Mouse (Mus musculus): ENCODE results near the gene Psmb2. TPM values are rescaled to one million over a fixed set of nuclear protein-coding genes. Genes with fewer than 3 reads are reported as not detected.
A peak's percentile ranks its signal among the peaks of the same experiment; 100 is the strongest.

Psmb2 gene
- total and polyA plus RNA-seq, 3 experiments, result 225 to 447 (median 395) TPM

DNA sequence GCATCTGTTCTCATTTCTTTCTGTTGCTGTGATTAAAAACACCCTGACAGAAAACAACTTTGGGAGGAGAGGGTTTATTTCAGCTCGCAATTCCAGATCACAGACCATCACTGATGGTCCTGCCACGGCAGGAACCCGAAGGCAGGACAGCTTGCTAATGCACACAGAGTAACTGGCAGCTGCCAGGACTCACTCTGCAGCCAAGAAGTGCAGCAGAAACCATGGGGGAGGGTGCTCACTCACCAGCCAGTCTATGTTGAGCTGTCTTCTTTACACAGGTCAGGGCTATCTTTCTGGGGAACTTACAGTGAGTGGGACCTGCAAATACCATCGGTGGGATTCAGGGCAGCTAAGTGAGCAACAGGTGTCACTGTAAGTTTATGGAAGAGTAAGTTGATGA lies 40.0 kb upstream of the Psmb2 start:
- TF ChIP-seq UBTF (IDR thresholded peaks at IDR 0.05; ENCODE audit: low read depth, low read length) (no peak), RAD21 (IDR thresholded peaks at IDR 0.05; ENCODE audit: low read depth, low read length) (peak; percentile 5)
- H3K79me2 ChIP-seq (replicated peaks; ENCODE audit: control insufficient read depth, extremely low read depth, insufficient read depth, poor library complexity, severe bottlenecking), result no peaks in the 10 kb centered on the region
- H3K4me2 ChIP-seq (ENCODE audit: insufficient read depth, low read depth, poor library complexity, severe bottlenecking), result no peak overlapping the region
- H3K9ac ChIP-seq (ENCODE audit: insufficient read depth, low read depth), result no peak overlapping the region
- H3K9me3 ChIP-seq (replicated peaks; ENCODE audit: low read length), result no peaks in the 10 kb centered on the region
- in situ Hi-C loops (cut with MboI; ENCODE audit: low pct_ligation_motif_present, low pct_unique_long_range_greater_than_20kb, low sequenced_read_pairs), result no loop called here
- H3K36me3 ChIP-seq (replicated peaks in 1 of 2; ENCODE audit: control insufficient read depth in 1 of 2, insufficient read depth in 1 of 2, low read length in 1 of 2), result no peaks in the 10 kb centered on the region
- no peaks in the 10 kb centered on the region for H3K4me1 ChIP-seq (ENCODE audit: control insufficient read depth in 1 of 2, insufficient read depth in 2 of 2)
- peaks cover 9% of the 10 kb centered on the region for H3K27me3 ChIP-seq (replicated peaks)
- dilution Hi-C loops (cut with MboI; ENCODE audit: extremely low pct_ligation_motif_present, extremely low pct_unique_long_range_greater_than_20kb, low sequenced_read_pairs), result no loop called here
- DNase-seq (ENCODE audit: extremely low read depth), result no peak
- no peak overlapping the region for H3K4me3 ChIP-seq (replicated peaks in 1 of 3; ENCODE audit: low read depth in 2 of 3, low read length in 2 of 3, poor library complexity in 1 of 3)
- no peak overlapping the region for H3K27ac ChIP-seq (ENCODE audit: insufficient read depth, low read depth)

DNA sequence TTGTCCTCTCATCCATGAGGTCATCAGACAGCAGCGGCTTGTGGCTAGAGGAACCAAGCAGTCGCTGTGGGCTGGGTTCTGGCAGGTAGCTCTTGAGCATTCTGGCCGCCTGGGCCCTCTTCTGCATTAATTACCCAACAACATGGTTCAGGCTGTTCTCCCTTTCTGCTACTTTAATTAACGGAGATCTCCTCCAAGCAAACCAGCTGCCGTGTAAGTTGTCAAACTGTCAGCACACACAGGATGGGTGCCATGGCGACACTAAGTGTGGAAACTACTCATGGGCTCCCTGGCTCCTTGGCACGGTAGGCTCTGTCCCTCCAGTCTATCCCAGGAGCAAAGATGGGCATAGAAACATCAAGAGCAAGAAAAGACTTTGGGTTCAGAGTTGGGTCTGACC lies 38.1 kb upstream of the Psmb2 start:
- H3K27ac ChIP-seq (ENCODE audit: insufficient read depth, low read depth), result no peak overlapping the region
- TF ChIP-seq E2F4 (IDR thresholded peaks at IDR 0.05; ENCODE audit: insufficient replicate concordance, low read depth, low read length), result no peak
- TF ChIP-seq NRF1 (IDR thresholded peaks at IDR 0.05; ENCODE audit: low read depth, low read length), result no peak
- TF ChIP-seq RAD21 (IDR thresholded peaks at IDR 0.05; ENCODE audit: low read depth, low read length), result no peak
- no peak for TF ChIP-seq ZC3H11A (IDR thresholded peaks at IDR 0.05; ENCODE audit: low read depth, low read length)
- TF ChIP-seq NELFE (IDR thresholded peaks at IDR 0.05; ENCODE audit: low read depth, low read length), result no peak
- no peak for TF ChIP-seq ETS1 (conservative IDR thresholded peaks at IDR 0.05; ENCODE audit: low read depth, low read length)
- TF ChIP-seq MXI1 (IDR thresholded peaks at IDR 0.05; ENCODE audit: low read depth, low read length), result no peak
- TF ChIP-seq JUN (IDR thresholded peaks at IDR 0.05; ENCODE audit: insufficient read depth, low read depth, low read length), result no peak
- TF ChIP-seq USF2 (conservative IDR thresholded peaks at IDR 0.05; ENCODE audit: low read depth, low read length), result no peak
- no peak for TF ChIP-seq BHLHE40 (IDR thresholded peaks at IDR 0.05; ENCODE audit: low read depth, low read length)
- TF ChIP-seq IRF4 (IDR thresholded peaks at IDR 0.05; ENCODE audit: low read depth, low read length), result no peak
- H3K9ac ChIP-seq (ENCODE audit: insufficient read depth, low read depth), result no peak overlapping the region
- dilution Hi-C loops (cut with MboI; ENCODE audit: extremely low pct_ligation_motif_present, extremely low pct_unique_long_range_greater_than_20kb, low sequenced_read_pairs), result no loop called here
- H3K4me3 ChIP-seq (replicated peaks in 1 of 3; ENCODE audit: low read depth in 2 of 3, low read length in 2 of 3, poor library complexity in 1 of 3), result no peak overlapping the region
- H3K4me2 ChIP-seq (ENCODE audit: insufficient read depth, low read depth, poor library complexity, severe bottlenecking), result no peak overlapping the region
- no peaks in the 10 kb centered on the region for H3K36me3 ChIP-seq (replicated peaks in 1 of 2; ENCODE audit: control insufficient read depth in 1 of 2, insufficient read depth in 1 of 2, low read length in 1 of 2)
- H3K9me3 ChIP-seq (replicated peaks; ENCODE audit: low read length), result no peaks in the 10 kb centered on the region
- in situ Hi-C loops (cut with MboI; ENCODE audit: low pct_ligation_motif_present, low pct_unique_long_range_greater_than_20kb, low sequenced_read_pairs), result no loop called here
- no peaks in the 10 kb centered on the region for H3K79me2 ChIP-seq (replicated peaks; ENCODE audit: control insufficient read depth, extremely low read depth, insufficient read depth, poor library complexity, severe bottlenecking)
- H3K4me1 ChIP-seq (ENCODE audit: control insufficient read depth in 1 of 2, insufficient read depth in 2 of 2), result no peaks in the 10 kb centered on the region
- peaks cover 10% of the 10 kb centered on the region for H3K27me3 ChIP-seq (replicated peaks)
- no peak for DNase-seq (ENCODE audit: extremely low read depth)

DNA sequence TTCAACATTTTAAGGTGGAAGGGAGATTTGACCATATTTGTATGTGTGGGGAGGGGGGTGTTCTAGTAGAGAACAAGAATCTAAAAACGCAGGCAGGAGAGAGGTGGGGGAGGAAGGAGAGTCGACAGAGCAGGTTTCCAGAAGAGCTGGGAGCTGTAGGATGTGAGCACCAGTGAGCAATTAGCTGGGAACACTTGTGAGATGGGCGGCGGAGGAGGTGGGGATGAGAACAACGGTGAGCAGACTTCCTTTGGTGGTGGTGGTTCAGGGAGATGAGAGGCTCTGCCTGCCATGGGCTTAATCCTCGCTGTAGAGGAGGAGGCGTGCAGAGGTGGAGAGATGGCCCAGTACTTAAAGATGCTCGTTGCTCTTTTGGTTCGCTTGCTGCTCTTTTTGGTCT lies 35.5 kb upstream of the Psmb2 start:
- H3K4me1 ChIP-seq (ENCODE audit: control insufficient read depth in 1 of 2, insufficient read depth in 2 of 2), result no peaks in the 10 kb centered on the region
- H3K4me2 ChIP-seq (ENCODE audit: insufficient read depth, low read depth, poor library complexity, severe bottlenecking), result no peak overlapping the region
- no peak for TF ChIP-seq MAX (IDR thresholded peaks at IDR 0.05; ENCODE audit: low read length)
- TF ChIP-seq ZKSCAN1 (IDR thresholded peaks at IDR 0.05; ENCODE audit: borderline replicate concordance, low read depth, low read length), result no peak
- TF ChIP-seq MYC (IDR thresholded peaks at IDR 0.05; ENCODE audit: low read depth, low read length), result no peak
- TF ChIP-seq CHD1 (IDR thresholded peaks at IDR 0.05; ENCODE audit: low read depth, low read length), result no peak
- TF ChIP-seq CHD2 (IDR thresholded peaks at IDR 0.05; ENCODE audit: low read length), result no peak
- TF ChIP-seq RCOR1 (conservative IDR thresholded peaks at IDR 0.05; ENCODE audit: low read depth, low read length), result no peak
- TF ChIP-seq SMC3 (IDR thresholded peaks at IDR 0.05; ENCODE audit: low read depth, low read length), result no peak
- no peak overlapping the region for H3K4me3 ChIP-seq (replicated peaks in 1 of 3; ENCODE audit: low read depth in 2 of 3, low read length in 2 of 3, poor library complexity in 1 of 3)
- H3K9me3 ChIP-seq (replicated peaks; ENCODE audit: low read length), result no peaks in the 10 kb centered on the region
- in situ Hi-C loops (cut with MboI; ENCODE audit: low pct_ligation_motif_present, low pct_unique_long_range_greater_than_20kb, low sequenced_read_pairs), result no loop called here
- no peaks in the 10 kb centered on the region for H3K79me2 ChIP-seq (replicated peaks; ENCODE audit: control insufficient read depth, extremely low read depth, insufficient read depth, poor library complexity, severe bottlenecking)
- dilution Hi-C loops (cut with MboI; ENCODE audit: extremely low pct_ligation_motif_present, extremely low pct_unique_long_range_greater_than_20kb, low sequenced_read_pairs), result no loop called here
- DNase-seq (ENCODE audit: extremely low read depth), result no peak
- H3K27me3 ChIP-seq (replicated peaks), result peaks cover 6% of the 10 kb centered on the region
- H3K36me3 ChIP-seq (replicated peaks in 1 of 2; ENCODE audit: control insufficient read depth in 1 of 2, insufficient read depth in 1 of 2, low read length in 1 of 2), result no peaks in the 10 kb centered on the region
- no peak overlapping the region for H3K9ac ChIP-seq (ENCODE audit: insufficient read depth, low read depth)
- H3K27ac ChIP-seq (ENCODE audit: insufficient read depth, low read depth), result no peak overlapping the region
